Mouse (Mus musculus) heart, postnatal 0 days (tissue): ENCODE results near the gene Oog4.

Experiments used
- CTCF ChIP-seq: IDR thresholded peaks from 2 replicates; pipeline ENCODE4 v1.5.1; 2016; ENCODE audit warnings: antibody characterized with exemption, control low read depth, low read depth
- EP300 ChIP-seq: IDR thresholded peaks from 2 replicates; pipeline ENCODE4 v1.6.1; 2016; ENCODE audit warnings: antibody characterized with exemption, low read depth

DNA sequence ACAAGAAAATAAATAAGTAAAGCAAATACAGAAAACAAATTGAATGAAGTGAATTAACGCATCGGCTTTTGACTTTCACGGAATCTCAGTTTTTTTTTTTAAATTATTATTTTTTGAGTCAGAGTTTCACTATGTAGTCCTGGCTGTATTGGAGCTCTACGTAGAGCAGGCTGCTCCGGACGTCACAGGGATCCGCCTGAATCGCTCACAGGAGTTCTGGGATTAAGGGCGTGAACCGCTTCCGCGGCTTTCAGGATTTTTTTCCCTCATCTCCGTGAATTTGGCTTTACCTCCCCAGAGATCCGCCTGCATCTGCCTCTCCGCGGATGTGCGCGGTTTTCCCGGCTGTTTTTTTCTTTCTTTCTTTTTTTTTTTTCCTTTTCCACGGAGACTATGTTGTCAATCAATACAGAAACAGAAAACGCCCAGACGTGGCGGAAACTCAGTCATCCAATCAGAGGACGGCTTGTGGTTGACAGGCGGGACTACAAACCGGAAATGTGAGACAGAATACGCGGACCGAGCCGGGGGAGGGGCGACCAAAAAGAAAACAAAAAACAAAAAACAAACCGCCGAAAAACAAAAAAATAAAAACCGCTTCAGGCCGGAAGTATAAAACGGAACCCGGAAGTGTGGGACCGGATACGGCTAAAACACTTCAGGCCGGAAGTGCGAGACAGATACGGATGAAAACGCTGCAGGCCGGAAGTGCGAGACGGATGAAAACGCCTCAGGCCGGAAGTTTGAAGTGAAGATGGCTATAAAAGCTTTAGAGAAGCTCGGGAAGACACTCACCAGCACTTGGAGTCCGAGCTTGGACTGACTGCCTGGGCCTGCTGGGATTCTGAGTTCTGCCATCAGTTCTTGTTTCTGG, 37.7 kb downstream of the Oog4 start, which contains the start of gene Pramef8:
- TF ChIP-seq CTCF (no peak), EP300 (peak; percentile 79; the same call in 1 of the 2 replicates)
